Mouse (Mus musculus) liver, embryonic 14.5 days (tissue): ENCODE data around the gene Lima1.

Experiments
- CTCF ChIP-seq: IDR thresholded peaks from 2 replicates; pipeline ENCODE4 v1.5.1; 2016; ENCODE audit warnings: antibody characterized with exemption, low read depth, control low read depth
- EP300 ChIP-seq: IDR thresholded peaks from 2 replicates; pipeline ENCODE4 v1.6.1; 2016; ENCODE audit warnings: antibody characterized with exemption, low read depth

DNA sequence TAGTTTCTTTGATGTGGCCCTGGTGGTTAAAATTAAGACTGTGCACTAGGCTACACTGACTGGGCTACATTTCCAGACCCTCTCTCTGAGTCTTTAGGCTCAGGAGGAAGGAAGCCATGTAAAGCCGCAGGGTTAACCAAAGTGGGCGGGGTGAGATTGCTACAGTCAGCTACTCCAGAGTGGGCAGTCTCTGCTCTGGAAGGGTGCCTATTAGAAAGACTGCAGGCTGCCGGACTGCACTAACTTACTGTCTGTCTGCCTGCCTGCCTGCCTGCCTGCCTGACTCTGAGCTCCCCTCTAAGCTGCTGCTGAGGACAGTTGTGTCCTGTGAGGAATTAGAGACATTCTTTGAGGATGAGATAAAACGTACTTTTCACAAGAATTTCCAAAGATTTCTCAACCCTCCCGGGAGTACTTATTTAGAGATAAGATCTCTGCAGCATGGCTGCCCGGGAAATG, 72.0 kb downstream of the Lima1 start:
- TF ChIP-seq CTCF (no peak), EP300 (no peak)
